Mouse (Mus musculus): ENCODE measurements around the gene Phyh. TPM values are rescaled to one million over a fixed set of nuclear protein-coding genes. Genes with fewer than 3 reads are reported as not detected.
A peak's percentile ranks its signal among the peaks of the same experiment; 100 is the strongest.

Gene Phyh
- not detected in 2 replicates for polyA plus RNA-seq (2012; ENCODE audit: insufficient read depth, insufficient read length, low replicate concordance, missing spikeins)

DNA sequence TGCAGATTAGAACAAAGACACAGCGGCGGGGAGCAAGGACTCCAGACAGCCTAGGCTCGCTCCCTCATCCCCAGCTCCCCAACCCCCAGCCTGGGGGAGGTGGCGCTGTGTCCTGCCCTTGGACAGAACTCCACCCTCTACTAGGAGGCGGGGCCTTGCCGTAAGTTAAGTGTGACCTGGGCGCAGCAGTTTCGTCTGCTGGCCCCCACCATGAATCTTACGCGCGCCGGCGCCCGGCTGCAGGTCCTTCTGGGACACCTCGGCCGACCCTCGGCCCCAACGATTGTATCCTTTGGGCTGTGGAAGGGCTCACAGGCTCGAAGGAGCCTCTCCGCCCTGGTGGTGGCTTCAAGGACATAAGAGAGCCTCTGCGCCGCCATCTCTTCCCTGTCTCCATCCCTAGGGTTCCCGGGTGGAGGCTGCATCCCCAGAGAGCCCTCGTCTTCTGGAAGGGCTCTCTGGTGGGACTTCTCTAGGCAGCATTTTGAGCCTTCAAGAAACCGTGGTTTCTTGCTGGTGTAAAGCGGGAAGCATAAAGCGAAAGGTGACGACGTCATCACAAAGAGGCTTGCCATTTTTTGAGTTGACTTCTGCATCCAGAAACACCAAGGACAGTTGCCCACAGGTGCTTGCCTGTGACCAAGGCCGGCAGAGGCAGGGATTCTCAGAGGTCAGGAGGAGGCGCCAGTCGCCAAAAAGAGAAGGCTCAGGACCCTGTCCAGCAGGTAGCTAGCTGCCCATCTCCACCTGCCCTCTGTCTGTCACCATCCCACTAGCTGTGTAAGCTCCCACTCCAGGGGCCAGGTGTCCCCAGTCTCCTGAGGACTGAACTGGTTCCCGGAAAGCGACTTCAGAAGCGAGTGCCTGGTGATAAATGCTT, at the start of gene Phyh:
Phyh (plus strand) TSS at position 160 of the 880 bp plus-strand sequence.
- peak within 1 kb of the TSS; percentile 79 for H3K4me3 ChIP-seq (ENCODE audit: insufficient read depth, low read depth, low read length)
- peaks cover 9% of the 10 kb centered on the region for H3K4me1 ChIP-seq (ENCODE audit: control insufficient read depth, insufficient read depth, low read length)
- peak within 1 kb of the TSS; percentile 90 for H3K27ac ChIP-seq (ENCODE audit: insufficient read depth, low read depth, low read length)
- no peak for TF ChIP-seq CTCF (IDR thresholded peaks at IDR 0.05; ENCODE audit: insufficient read depth, low read depth, low read length)
- peak; percentile 70 for TF ChIP-seq POLR2A (IDR thresholded peaks at IDR 0.05; ENCODE audit: insufficient read depth, low read depth, low read length)
- 11% methylated on average over 35 of the region's 35 CpGs for WGBS

DNA sequence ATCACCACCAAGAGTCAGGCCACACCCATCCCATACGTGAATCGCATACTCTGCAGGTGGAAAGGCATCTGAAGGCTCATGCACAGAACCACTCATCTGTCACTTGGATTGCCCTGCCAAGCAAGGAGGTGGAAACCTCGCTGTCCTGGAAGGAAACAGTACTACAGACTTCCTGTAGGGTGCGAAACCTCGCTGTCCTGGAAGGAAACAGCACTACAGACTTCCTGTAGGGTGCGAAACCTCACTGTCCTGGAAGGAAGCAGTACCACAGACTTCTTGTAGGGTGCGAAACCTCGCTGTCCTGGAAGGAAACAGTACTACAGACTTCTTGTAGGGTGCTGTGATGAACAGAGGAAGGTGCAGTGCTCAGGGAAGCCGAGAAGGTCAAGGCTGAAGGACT, 46.1 kb upstream of the Phyh start:
- H3K27ac ChIP-seq (ENCODE audit: insufficient read depth, low read depth, low read length), result no peak overlapping the region
- no peak for TF ChIP-seq POLR2A (IDR thresholded peaks at IDR 0.05; ENCODE audit: insufficient read depth, low read depth, low read length)
- 90% methylated on average over 9 of the region's 9 CpGs for WGBS
- H3K4me3 ChIP-seq (ENCODE audit: insufficient read depth, low read depth, low read length), result no peak overlapping the region
- no peaks in the 10 kb centered on the region for H3K4me1 ChIP-seq (ENCODE audit: control insufficient read depth, insufficient read depth, low read length)

DNA sequence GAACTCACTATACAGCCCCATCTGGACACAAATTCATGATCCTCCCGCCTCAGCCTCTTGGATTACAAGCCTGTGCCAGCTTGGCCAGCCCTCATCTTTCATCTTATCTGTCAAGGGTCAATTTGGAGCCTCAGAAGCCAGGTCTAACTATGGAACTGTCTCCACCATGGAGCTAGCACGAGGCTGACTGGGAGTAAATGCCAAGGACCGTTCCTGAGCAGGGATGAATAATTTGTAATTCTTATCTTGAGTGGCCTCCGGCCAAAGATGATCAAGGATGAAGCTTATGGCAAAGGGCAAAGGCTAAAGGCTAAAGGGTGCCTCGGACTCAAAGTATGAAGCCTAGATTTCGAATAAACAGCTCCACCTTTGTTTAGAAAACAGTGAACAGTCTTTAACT, 45.5 kb upstream of the Phyh start:
- no peak overlapping the region for H3K27ac ChIP-seq (ENCODE audit: insufficient read depth, low read depth, low read length)
- no peak overlapping the region for H3K4me3 ChIP-seq (ENCODE audit: insufficient read depth, low read depth, low read length)
- 77% methylated on average over 6 of the region's 6 CpGs for WGBS
- H3K4me1 ChIP-seq (ENCODE audit: control insufficient read depth, insufficient read depth, low read length), result no peaks in the 10 kb centered on the region
- no peak for TF ChIP-seq POLR2A (IDR thresholded peaks at IDR 0.05; ENCODE audit: insufficient read depth, low read depth, low read length)
- TF ChIP-seq CTCF (IDR thresholded peaks at IDR 0.05; ENCODE audit: insufficient read depth, low read depth, low read length), result no peak

DNA sequence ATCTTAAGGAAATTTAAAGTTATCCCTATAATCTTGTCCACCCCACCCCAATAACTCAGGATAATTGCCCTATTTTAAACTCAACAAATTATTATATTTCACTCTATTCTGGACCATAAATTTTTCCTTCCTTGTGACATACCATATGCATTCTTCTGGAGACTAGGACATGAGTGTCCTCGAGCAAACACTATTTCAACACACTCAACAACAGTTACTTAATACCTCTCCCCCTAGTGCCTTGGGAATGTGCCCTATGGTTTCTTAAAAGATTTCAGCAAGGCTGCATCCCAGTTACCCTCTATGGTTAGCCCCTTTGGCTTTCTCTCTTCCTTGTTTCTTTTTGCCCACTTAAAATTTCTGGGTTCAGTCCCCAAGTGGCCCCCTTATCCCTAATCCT, 43.7 kb upstream of the Phyh start:
- TF ChIP-seq CTCF (IDR thresholded peaks at IDR 0.05; ENCODE audit: insufficient read depth, low read depth, low read length), result no peak
- 78% methylated on average over 1 of the region's 1 CpGs for WGBS
- H3K4me3 ChIP-seq (ENCODE audit: insufficient read depth, low read depth, low read length), result no peak overlapping the region

DNA sequence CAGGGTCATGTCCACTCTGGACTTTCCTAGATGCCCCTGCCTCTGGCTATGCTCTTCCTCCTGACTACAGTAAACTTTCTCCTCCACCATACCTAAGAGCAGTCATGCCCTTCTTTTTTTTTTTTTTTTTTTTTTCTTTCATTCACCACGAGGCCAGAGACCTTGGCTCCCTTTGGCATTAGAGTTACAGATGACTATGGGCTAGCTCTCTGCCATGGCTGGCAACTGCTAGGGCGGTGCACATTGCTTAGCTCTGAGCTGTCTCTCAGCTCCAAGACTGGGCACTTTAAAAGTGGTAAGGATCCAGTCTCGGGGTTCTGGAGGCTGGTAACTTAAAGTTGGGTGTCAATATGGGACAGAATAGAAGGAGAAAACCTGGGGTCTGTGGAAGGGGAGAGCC, 42.7 kb upstream of the Phyh start:
- no peaks in the 10 kb centered on the region for H3K4me1 ChIP-seq (ENCODE audit: control insufficient read depth, insufficient read depth, low read length)
- no peak for TF ChIP-seq POLR2A (IDR thresholded peaks at IDR 0.05; ENCODE audit: insufficient read depth, low read depth, low read length)
- TF ChIP-seq CTCF (IDR thresholded peaks at IDR 0.05; ENCODE audit: insufficient read depth, low read depth, low read length), result no peak
- H3K27ac ChIP-seq (ENCODE audit: insufficient read depth, low read depth, low read length), result no peak overlapping the region
- 73% methylated on average over 3 of the region's 3 CpGs for WGBS
- H3K4me3 ChIP-seq (ENCODE audit: insufficient read depth, low read depth, low read length), result no peak overlapping the region

More for the DNA sequence above, 43.7 kb upstream of the Phyh start:
- Histone ChIP-seq H3K4me1 (ENCODE audit: control insufficient read depth, insufficient read depth, low read length) (no peaks in the 10 kb centered on the region), H3K27ac (ENCODE audit: insufficient read depth, low read depth, low read length) (no peak overlapping the region)

DNA sequence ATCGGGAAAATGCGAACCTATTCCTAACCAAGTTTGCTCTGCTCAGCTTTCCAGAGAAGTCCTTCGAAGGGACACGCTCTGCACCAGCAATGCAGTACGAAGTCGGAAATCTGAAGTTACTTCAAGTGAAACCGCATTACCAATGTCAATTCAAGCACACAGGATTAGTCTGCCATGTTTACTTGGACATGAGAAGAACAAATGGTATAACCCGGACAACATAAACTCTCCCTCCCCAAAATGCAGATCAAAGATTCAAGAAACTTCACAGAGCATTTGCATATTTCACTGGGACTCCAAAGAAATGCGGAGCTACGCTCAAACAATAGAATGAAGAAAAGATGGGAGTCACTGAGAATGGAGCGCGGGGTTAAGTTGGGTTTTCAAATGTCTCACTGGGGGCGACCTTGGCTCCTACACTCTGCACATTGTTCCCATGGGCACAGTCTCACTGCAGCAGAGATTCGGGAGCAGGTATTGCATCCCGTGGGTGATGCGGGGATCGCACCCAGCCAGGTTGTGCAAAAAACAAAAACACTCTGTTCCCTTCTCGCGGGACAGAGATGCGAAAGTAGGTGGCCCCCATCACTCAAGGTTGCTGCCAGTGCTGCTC, 38.0 kb upstream of the Phyh start:
- TF ChIP-seq CTCF (IDR thresholded peaks at IDR 0.05; ENCODE audit: insufficient read depth, low read depth, low read length) (no peak), POLR2A (IDR thresholded peaks at IDR 0.05; ENCODE audit: insufficient read depth, low read depth, low read length) (no peak)
- Histone ChIP-seq H3K27ac (ENCODE audit: insufficient read depth, low read depth, low read length) (no peak overlapping the region), H3K4me1 (ENCODE audit: control insufficient read depth, insufficient read depth, low read length) (peaks cover 2% of the 10 kb centered on the region; the same call in 1 of the 2 replicates), H3K4me3 (ENCODE audit: insufficient read depth, low read depth, low read length) (peak overlapping the region; percentile 58)
- 1% methylated on average over 20 of the region's 20 CpGs for WGBS

DNA sequence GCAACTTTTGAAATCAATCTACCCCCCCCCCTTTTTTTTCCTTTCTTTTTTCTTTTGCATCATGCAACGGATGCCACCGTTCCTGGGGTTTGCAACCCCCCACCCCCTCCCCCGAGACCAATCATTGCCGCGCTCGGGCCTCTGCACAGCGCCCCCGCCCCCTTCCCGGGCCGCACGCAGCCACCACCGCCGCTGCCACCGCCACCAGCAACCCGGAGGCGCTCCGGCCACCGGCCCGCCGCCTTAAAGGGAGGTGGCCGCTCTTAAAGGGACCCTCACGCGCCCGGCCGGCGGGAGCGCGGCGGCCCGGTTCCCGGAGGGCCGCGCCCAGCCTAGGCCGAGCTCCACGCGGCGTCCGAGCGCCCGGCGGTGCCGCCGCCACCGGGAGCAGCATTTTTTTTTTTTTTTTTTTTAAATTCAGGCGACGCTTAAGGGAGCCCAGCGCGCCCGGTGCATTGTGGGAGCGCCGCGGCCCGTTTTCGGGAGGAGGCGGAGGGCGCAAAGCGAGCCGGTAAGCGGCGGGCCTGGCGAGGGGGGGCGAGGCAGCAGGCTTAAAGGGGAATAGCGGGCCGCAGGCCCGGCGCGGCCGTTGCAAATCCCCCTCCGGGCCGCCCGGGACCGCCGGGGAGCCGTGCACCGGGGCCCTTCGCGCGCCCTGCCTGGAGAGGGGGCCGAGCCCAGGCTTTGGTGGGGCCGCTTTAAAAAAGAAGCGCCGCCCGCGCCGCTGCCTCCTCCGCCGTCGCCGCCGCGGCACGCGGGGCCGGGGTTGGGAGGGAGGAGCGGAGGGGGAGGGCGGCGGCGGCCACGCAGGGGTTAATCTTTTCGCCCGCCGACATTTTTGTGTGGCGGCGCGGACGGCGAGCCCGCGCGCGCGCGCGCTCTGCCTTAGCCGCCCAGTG, 37.2 kb upstream of the Phyh start, which contains the start of gene Sephs1:
Sephs1 (plus strand) TSS at position 215 of the 899 bp plus-strand sequence.
- H3K4me1 ChIP-seq (ENCODE audit: control insufficient read depth, insufficient read depth, low read length), result peaks cover 2% of the 10 kb centered on the region; the same call in 1 of the 2 replicates
- H3K27ac ChIP-seq (ENCODE audit: insufficient read depth, low read depth, low read length), result peak within 1 kb of the TSS; percentile 89
- H3K4me3 ChIP-seq (ENCODE audit: insufficient read depth, low read depth, low read length), result peak within 1 kb of the TSS; percentile 58
- WGBS, result 1% methylated on average over 101 of the region's 115 CpGs
- TF ChIP-seq POLR2A (IDR thresholded peaks at IDR 0.05; ENCODE audit: insufficient read depth, low read depth, low read length) (0 out of 2 replicates have a peak, but pooled peaks have one; percentile 3), CTCF (IDR thresholded peaks at IDR 0.05; ENCODE audit: insufficient read depth, low read depth, low read length) (no peak)

DNA sequence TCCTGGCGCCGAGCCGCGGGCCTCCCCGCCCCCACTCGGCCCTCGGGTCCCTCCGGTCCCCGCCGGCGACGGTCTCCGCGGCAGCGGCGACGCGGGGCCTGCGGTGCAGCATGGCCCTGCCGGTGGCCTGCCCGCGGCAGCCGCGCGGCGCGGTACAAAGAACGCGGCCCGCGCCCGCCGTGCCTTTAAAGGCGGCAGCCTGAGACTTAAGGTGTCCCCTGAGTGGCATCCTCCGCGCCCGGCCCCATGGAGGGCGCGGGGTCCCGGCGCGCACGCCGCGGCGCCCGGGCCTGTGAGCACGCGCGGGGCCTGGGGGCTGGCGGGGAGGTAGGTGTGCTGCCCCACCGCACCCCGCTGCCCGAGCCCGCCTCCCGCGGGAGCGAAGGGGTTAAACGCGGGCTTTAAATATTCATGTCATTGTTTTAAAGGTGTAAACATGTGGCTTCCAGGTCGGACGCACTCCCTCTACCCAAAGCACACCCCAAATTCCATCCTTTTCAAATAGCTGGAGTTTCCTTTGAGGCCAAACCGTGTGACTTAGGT, 36.5 kb upstream of the Phyh start:
- Histone ChIP-seq H3K27ac (ENCODE audit: insufficient read depth, low read depth, low read length) (peak overlapping the region; percentile 69), H3K4me1 (ENCODE audit: control insufficient read depth, insufficient read depth, low read length) (peaks cover 2% of the 10 kb centered on the region; the same call in 1 of the 2 replicates), H3K4me3 (ENCODE audit: insufficient read depth, low read depth, low read length) (peak overlapping the region; percentile 58)
- under 1% methylated on average over 63 of the region's 63 CpGs for WGBS
- TF ChIP-seq CTCF (IDR thresholded peaks at IDR 0.05; ENCODE audit: insufficient read depth, low read depth, low read length) (no peak), POLR2A (IDR thresholded peaks at IDR 0.05; ENCODE audit: insufficient read depth, low read depth, low read length) (peak; percentile 27; the same call in 1 of the 2 replicates)
